Mouse (Mus musculus) kidney, embryonic 14.5 days (tissue): ENCODE measurements around the gene Hist1h3a. TPM values are rescaled to one million over a fixed set of nuclear protein-coding genes. Genes with fewer than 3 reads are reported as not detected.

Experiments used
- ATAC-seq: fragments of 200-750 bp; cut with Nextera tagmentation; 2 replicates; pipeline ENCODE4 v1.8.0; 2017; ENCODE audit warnings: moderate number of reproducible peaks, mild to moderate bottlenecking, moderate TSS enrichment, moderate library complexity; ENCODE audit not compliant: low FRiP score, low TSS enrichment
- H3K27ac ChIP-seq: fragments of 300-500 bp; sonication (generic); 2 replicates; pipeline ENCODE4 v1.5.1; 2014; ENCODE audit warnings: low read depth, mild to moderate bottlenecking, low read length, moderate library complexity, mixed read lengths
- H3K27me3 ChIP-seq: fragments of 300-500 bp; sonication (generic); 2 replicates; pipeline ENCODE4 v1.6.1; 2014; ENCODE audit warnings: mild to moderate bottlenecking, low read length; ENCODE audit not compliant: control insufficient read depth, insufficient read depth
- H3K36me3 ChIP-seq: fragments of 300-500 bp; sonication (generic); 2 replicates; pipeline ENCODE4 v1.6.1; 2014; ENCODE audit warnings: low read length, mixed read lengths; ENCODE audit not compliant: control insufficient read depth, insufficient read depth
- H3K4me1 ChIP-seq: fragments of 300-500 bp; sonication (generic); 2 replicates; pipeline ENCODE4 v1.6.1; 2014; ENCODE audit warnings: low read length, mixed read lengths; ENCODE audit not compliant: control insufficient read depth, insufficient read depth
- H3K4me2 ChIP-seq: fragments of 300-500 bp; sonication (generic); replicated peaks from 2 replicates; pipeline ENCODE4 v1.6.1; 2014; ENCODE audit warnings: low read depth, mild to moderate bottlenecking, low read length
- H3K4me3 ChIP-seq: fragments of 300-500 bp; sonication (generic); 2 replicates; pipeline ENCODE4 v1.5.1; 2014; ENCODE audit warnings: mild to moderate bottlenecking, low read length
- H3K9ac ChIP-seq: fragments of 300-500 bp; sonication (generic); 2 replicates; pipeline ENCODE4 v1.6.1; 2014; ENCODE audit warnings: low read depth, mild to moderate bottlenecking, low read length, moderate library complexity
- H3K9me3 ChIP-seq: fragments of 300-500 bp; sonication (generic); 2 replicates; pipeline ENCODE4 v1.6.1; 2016; ENCODE audit warnings: low read length; ENCODE audit not compliant: control insufficient read depth
- WGBS: fragments of 180-500 bp; shearing (Covaris S2); extraction: QIAGEN DNeasy Blood & Tissue Kit; methylation state at CpG from one replicate; pipeline ENCODE4 v1.1.7; 2014; 5-methylcytosine and 5-hydroxymethylcytosine counted together
- polyA plus RNA-seq: library from polyadenylated mRNA; unstranded; fragments of >200 nt; fragmentation: Nextera tagmentation; extraction: Ambion mirVana; gene quantifications from 2 replicates; pipeline ENCODE4 v1.2.1, GENCODE M21; 2014

Gene Hist1h3a
- polyA plus RNA-seq, 1 experiment from 2014 or later = 8.8 TPM

GRCm38 (mm10) chr13:23740256-23740840 is 21.8 kb downstream of the Hist1h3a start:
- 22% methylated on average over 13 of the region's 13 CpGs for WGBS
- peak overlapping the region; percentile 51 for H3K4me3 ChIP-seq
- H3K9ac ChIP-seq = peak overlapping the region; percentile 74
- no peaks in the 10 kb centered on the region for H3K27me3 ChIP-seq
- peak overlapping the region; percentile 72 for H3K4me2 ChIP-seq
- peaks cover 13% of the 10 kb centered on the region; the same call in 1 of the 2 replicates for H3K4me1 ChIP-seq
- H3K36me3 ChIP-seq = no peaks in the 10 kb centered on the region
- H3K27ac ChIP-seq = peak overlapping the region; percentile 99
- no peak for ATAC-seq
- H3K9me3 ChIP-seq = no peaks in the 10 kb centered on the region

- Histone ChIP-seq H3K36me3 (no peaks in the 10 kb centered on the region), H3K4me3 (peak overlapping the region; percentile 51), H3K9me3 (no peaks in the 10 kb centered on the region), H3K27me3 (no peaks in the 10 kb centered on the region), H3K4me1 (peaks cover 13% of the 10 kb centered on the region; the same call in 1 of the 2 replicates), H3K9ac (peak overlapping the region; percentile 74), H3K4me2 (peak overlapping the region; percentile 72), H3K27ac (peak overlapping the region; percentile 99)
- no peak for ATAC-seq
- under 1% methylated on average over 14 of the region's 14 CpGs for WGBS
These were observed 22.3 kb downstream of the Hist1h3a start for GRCm38 (mm10) chr13:23739922-23740252.

DNA sequence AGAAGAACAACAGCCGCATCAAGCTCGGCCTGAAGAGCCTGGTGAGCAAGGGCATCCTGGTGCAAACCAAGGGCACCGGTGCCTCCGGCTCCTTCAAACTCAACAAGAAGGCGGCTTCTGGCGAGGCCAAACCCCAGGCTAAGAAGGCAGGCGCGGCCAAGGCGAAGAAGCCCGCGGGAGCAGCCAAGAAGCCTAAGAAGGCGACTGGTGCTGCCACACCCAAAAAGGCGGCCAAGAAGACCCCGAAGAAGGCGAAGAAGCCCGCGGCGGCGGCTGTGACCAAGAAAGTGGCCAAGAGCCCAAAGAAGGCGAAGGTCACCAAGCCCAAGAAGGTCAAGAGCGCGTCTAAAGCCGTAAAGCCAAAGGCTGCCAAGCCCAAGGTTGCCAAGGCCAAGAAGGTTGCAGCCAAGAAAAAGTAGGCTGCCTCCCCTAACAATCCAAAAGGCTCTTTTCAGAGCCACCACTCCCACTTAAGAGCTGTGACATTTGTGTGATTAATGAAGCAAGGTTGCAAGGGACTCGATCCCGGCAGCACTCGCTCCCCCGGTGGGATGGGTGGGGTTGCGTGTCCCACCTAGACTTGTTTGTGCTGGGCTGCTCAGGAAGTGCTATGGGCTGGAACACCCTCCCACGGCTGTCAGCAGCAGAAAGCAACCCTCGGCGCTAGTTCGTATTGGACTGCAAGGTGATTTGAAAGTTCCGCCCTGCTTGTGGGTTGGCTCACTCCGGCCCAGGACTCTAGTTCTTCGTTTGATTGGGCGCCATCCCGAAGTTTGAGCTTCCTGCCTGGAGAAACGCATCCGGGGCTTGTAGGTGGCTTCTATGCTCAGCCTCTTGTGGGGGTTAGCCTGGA is 22.9 kb downstream of the Hist1h3a start:
- H3K9ac ChIP-seq = peak overlapping the region; percentile 74
- H3K4me1 ChIP-seq = peaks cover 10% of the 10 kb centered on the region; the same call in 1 of the 2 replicates
- no peaks in the 10 kb centered on the region for H3K36me3 ChIP-seq
- H3K27me3 ChIP-seq = no peaks in the 10 kb centered on the region
- peak overlapping the region; percentile 72 for H3K4me2 ChIP-seq
- ATAC-seq = peak; percentile 94
- WGBS = under 1% methylated on average over 39 of the region's 39 CpGs
- peak overlapping the region; percentile 51 for H3K4me3 ChIP-seq
- peak overlapping the region; percentile 99 for H3K27ac ChIP-seq
- no peaks in the 10 kb centered on the region for H3K9me3 ChIP-seq

DNA sequence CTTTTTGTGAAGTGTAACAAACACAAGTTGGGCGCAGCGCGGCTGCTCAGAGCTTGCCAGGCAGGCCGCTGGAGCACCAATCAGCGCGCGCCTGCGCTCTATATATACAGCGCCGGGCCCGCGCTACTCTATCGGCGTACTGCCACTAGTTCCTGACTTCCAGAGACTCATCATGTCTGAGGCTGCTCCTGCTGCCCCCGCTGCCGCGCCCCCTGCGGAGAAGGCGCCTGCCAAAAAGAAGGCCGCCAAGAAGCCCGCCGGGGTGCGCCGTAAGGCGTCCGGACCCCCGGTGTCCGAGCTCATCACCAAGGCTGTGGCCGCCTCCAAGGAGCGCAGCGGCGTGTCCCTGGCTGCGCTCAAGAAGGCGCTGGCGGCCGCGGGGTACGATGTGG is 23.5 kb downstream of the Hist1h3a start, which contains the start of gene Hist1h1c:
TSS of gene Hist1h1c (plus strand) at position 132 of the 392 bp plus-strand sequence.
- Histone ChIP-seq H3K27ac (peak within 1 kb of the TSS; percentile 99), H3K4me1 (peaks cover 7% of the 10 kb centered on the region; the same call in 1 of the 2 replicates), H3K27me3 (no peaks in the 10 kb centered on the region), H3K9ac (peak within 1 kb of the TSS; percentile 74), H3K36me3 (no peaks in the 10 kb centered on the region), H3K4me3 (peak within 1 kb of the TSS; percentile 51), H3K4me2 (peak within 1 kb of the TSS; percentile 72), H3K9me3 (no peaks in the 10 kb centered on the region)
- ATAC-seq = peak; percentile 95
- WGBS = under 1% methylated on average over 30 of the region's 38 CpGs

DNA sequence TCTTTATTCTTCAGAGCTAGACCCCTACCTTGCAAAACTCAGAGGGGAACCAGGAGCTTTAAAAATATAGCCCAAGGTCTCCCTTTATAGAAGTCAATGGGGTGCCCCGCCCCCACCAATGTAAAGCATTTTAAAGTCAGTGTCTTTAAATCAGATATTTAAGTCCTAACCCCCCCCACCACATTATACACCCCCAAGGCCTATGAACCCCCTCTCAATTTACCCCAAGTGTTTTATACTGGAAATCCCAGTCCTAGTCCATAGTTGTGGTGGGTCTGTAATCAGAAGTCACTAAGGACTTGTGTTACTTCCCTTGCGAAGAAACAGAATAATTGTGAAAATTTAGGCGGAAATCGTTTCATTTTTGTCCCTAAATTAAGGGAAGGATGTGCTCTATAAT is 24.1 kb downstream of the Hist1h3a start:
- Histone ChIP-seq H3K9ac (peak overlapping the region; percentile 74), H3K4me1 (peaks cover 7% of the 10 kb centered on the region; the same call in 1 of the 2 replicates), H3K4me2 (peak overlapping the region; percentile 72), H3K27ac (peak overlapping the region; percentile 99), H3K36me3 (no peaks in the 10 kb centered on the region), H3K27me3 (no peaks in the 10 kb centered on the region), H3K9me3 (no peaks in the 10 kb centered on the region), H3K4me3 (peak overlapping the region; percentile 51; the same call in 1 of the 2 replicates)
- no peak for ATAC-seq
- WGBS = 27% methylated on average over 4 of the region's 4 CpGs

DNA sequence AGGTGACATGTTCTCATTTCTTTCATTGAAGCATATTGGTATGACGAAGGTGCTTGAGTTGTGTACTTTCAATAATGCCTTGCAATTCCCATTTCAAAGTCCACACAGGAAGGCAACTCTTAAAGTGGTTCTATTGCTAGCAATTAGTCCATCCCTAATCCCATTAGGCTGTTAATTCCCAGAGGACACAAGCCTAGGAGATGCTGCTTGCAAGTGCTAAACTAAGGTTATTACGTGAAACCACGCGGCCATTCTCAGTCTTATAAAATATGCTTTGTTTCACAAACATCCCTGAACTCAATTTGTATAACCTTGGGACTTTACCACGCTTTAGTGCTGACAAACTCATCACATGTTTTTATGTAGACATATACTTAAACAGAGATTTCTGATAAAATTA is 25.1 kb downstream of the Hist1h3a start:
- no peaks in the 10 kb centered on the region for H3K27me3 ChIP-seq
- no peak overlapping the region for H3K4me3 ChIP-seq
- H3K4me2 ChIP-seq = no peak overlapping the region
- WGBS = 79% methylated on average over 5 of the region's 5 CpGs
- H3K9me3 ChIP-seq = no peaks in the 10 kb centered on the region
- H3K9ac ChIP-seq = no peak overlapping the region
- peaks cover 7% of the 10 kb centered on the region; the same call in 1 of the 2 replicates for H3K4me1 ChIP-seq
- no peak overlapping the region for H3K27ac ChIP-seq
- no peaks in the 10 kb centered on the region for H3K36me3 ChIP-seq
- no peak for ATAC-seq

GRCm38 (mm10) chr13:23732156-23732804 is 29.9 kb downstream of the Hist1h3a start:
- H3K27ac ChIP-seq = no peak overlapping the region
- no peaks in the 10 kb centered on the region for H3K27me3 ChIP-seq
- ATAC-seq = no peak
- H3K9ac ChIP-seq = no peak overlapping the region
- H3K4me3 ChIP-seq = no peak overlapping the region
- H3K36me3 ChIP-seq = no peaks in the 10 kb centered on the region
- H3K4me1 ChIP-seq = peaks cover 5% of the 10 kb centered on the region; the same call in 1 of the 2 replicates
- H3K4me2 ChIP-seq = no peak overlapping the region
- 23% methylated on average over 8 of the region's 8 CpGs for WGBS
- no peaks in the 10 kb centered on the region for H3K9me3 ChIP-seq

DNA sequence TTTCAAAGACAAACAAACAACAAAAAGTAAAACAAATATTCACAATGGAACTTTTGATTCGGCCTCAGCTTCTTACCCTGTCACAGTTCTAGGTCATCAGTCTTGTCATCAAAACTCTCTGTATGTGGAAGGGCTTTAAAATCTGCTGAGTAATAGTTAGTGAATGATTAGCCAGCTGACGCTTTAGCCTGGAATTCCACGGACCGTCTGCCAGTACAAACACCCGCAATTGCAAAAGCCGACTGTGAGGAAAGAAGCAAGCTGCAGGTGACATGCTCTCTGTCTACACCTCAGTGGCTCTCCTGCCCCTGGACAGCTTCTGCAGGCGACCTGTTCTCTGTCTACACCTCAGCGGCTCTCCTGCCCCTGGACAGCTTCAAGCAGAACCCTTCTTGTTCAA is 31.7 kb downstream of the Hist1h3a start:
- Histone ChIP-seq H3K4me1 (peaks cover 5% of the 10 kb centered on the region; the same call in 1 of the 2 replicates), H3K9ac (no peak overlapping the region), H3K36me3 (no peaks in the 10 kb centered on the region), H3K4me3 (no peak overlapping the region), H3K9me3 (no peaks in the 10 kb centered on the region), H3K4me2 (no peak overlapping the region), H3K27me3 (no peaks in the 10 kb centered on the region), H3K27ac (no peak overlapping the region)
- ATAC-seq = 0 out of 2 replicates have a peak, but pooled peaks have one; percentile 38
- 32% methylated on average over 8 of the region's 8 CpGs for WGBS
